Mouse (Mus musculus): ENCODE data around the gene Mier2. TPM values are rescaled to one million over a fixed set of nuclear protein-coding genes. Genes with fewer than 3 reads are reported as not detected.
A peak's percentile ranks its signal among the peaks of the same experiment; 100 is the strongest.

Mier2 gene
- polyA plus RNA-seq, 1 experiment: 215 TPM

DNA sequence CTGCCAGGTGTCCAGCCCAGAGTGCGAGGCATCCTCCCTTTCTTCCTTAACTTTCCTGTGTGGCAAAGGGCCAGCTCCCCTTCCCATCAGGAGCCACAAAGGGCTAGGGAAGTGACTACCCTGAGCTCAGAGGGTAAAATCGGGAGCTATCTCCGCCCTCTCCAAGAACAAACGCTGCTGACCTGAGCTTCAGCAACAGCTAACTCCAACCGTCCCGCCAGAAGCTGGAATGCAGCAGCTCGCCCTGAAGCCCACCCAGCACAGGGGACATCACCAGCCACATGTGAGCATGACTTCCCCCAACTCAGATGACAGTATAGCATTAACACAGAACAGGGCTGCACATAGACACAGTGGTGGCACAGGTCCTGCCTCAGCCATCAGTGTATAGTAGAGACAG lies 29.0 kb upstream of the Mier2 start:
- Histone ChIP-seq H3K36me3 (ENCODE audit: control insufficient read depth, insufficient read depth, low read length) (no peaks in the 10 kb centered on the region), H3K4me1 (replicated peaks; ENCODE audit: control insufficient read depth, insufficient read depth, low read length) (no peaks in the 10 kb centered on the region), H3K27ac (ENCODE audit: control insufficient read depth, insufficient read depth, low read length) (no peak overlapping the region), H3K4me3 (ENCODE audit: control insufficient read depth, insufficient read depth, low read length) (no peak overlapping the region), H3K27me3 (ENCODE audit: control insufficient read depth, insufficient read depth, low read length) (no peaks in the 10 kb centered on the region)
- no peak for DNase-seq
- WGBS: 80% methylated on average over 7 of the region's 7 CpGs
- no peak for TF ChIP-seq CTCF (IDR thresholded peaks at IDR 0.05; ENCODE audit: borderline replicate concordance, control insufficient read depth, extremely low read depth, insufficient read depth, low read length, poor library complexity)
- TF ChIP-seq POLR2A (IDR thresholded peaks at IDR 0.05; ENCODE audit: control insufficient read depth, extremely low read depth, insufficient read depth, low read length, poor library complexity): no peak

DNA sequence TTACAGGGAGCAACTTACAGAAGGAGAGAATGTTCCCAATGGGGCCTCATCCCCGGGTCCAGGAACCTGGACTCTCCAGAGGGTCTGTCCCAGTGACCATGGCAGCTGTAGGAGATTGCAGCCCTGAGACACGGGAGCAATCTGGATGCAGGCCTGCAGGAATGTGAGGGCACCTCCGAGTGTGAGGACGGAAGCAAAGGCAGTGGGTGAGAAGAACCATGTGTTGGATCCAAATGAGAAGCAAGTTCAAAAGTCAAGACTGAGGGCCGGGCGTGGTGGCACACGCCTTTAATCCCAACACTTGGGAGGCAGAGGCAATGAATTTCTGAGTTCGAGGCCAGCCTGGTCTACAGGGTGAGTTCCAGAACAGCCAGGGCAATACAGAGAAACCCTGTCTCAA lies 26.5 kb upstream of the Mier2 start:
- DNase-seq: no peak
- Histone ChIP-seq H3K27ac (ENCODE audit: control insufficient read depth, insufficient read depth, low read length) (no peak overlapping the region), H3K36me3 (ENCODE audit: control insufficient read depth, insufficient read depth, low read length) (no peaks in the 10 kb centered on the region), H3K4me3 (ENCODE audit: control insufficient read depth, insufficient read depth, low read length) (no peak overlapping the region), H3K4me1 (replicated peaks; ENCODE audit: control insufficient read depth, insufficient read depth, low read length) (no peaks in the 10 kb centered on the region), H3K27me3 (ENCODE audit: control insufficient read depth, insufficient read depth, low read length) (no peaks in the 10 kb centered on the region)
- no peak for TF ChIP-seq POLR2A (IDR thresholded peaks at IDR 0.05; ENCODE audit: control insufficient read depth, extremely low read depth, insufficient read depth, low read length, poor library complexity)
- TF ChIP-seq CTCF (IDR thresholded peaks at IDR 0.05; ENCODE audit: borderline replicate concordance, control insufficient read depth, extremely low read depth, insufficient read depth, low read length, poor library complexity): no peak
- 95% methylated on average over 8 of the region's 8 CpGs for WGBS

DNA sequence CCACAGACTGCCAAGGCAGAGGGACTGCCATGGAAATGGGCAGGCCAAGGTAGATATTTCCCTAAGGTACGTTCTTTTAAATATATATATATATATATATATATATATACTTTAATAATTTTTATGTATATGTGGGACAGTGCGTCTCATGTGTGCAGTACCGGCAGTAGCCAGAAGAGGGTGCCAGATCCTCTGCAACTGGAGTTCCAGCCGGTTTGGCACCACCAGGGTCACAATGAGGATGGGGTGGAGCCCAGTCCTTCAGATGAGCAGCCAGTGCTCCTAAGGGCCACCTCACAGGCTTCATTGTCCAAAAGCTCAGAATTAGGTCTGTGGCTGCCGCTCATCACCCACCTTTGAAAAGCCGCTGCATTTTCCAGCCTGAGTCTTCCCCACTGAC lies 25.8 kb upstream of the Mier2 start:
- no peak overlapping the region for H3K27ac ChIP-seq (ENCODE audit: control insufficient read depth, insufficient read depth, low read length)
- no peaks in the 10 kb centered on the region for H3K4me1 ChIP-seq (replicated peaks; ENCODE audit: control insufficient read depth, insufficient read depth, low read length)
- peak; percentile 51 for DNase-seq
- no peaks in the 10 kb centered on the region for H3K27me3 ChIP-seq (ENCODE audit: control insufficient read depth, insufficient read depth, low read length)
- TF ChIP-seq CTCF (IDR thresholded peaks at IDR 0.05; ENCODE audit: borderline replicate concordance, control insufficient read depth, extremely low read depth, insufficient read depth, low read length, poor library complexity) (peak; percentile 60; the same call in 1 of the 2 replicates), POLR2A (IDR thresholded peaks at IDR 0.05; ENCODE audit: control insufficient read depth, extremely low read depth, insufficient read depth, low read length, poor library complexity) (no peak)
- WGBS: 62% methylated on average over 6 of the region's 6 CpGs
- no peak overlapping the region for H3K4me3 ChIP-seq (ENCODE audit: control insufficient read depth, insufficient read depth, low read length)
- no peaks in the 10 kb centered on the region for H3K36me3 ChIP-seq (ENCODE audit: control insufficient read depth, insufficient read depth, low read length)

DNA sequence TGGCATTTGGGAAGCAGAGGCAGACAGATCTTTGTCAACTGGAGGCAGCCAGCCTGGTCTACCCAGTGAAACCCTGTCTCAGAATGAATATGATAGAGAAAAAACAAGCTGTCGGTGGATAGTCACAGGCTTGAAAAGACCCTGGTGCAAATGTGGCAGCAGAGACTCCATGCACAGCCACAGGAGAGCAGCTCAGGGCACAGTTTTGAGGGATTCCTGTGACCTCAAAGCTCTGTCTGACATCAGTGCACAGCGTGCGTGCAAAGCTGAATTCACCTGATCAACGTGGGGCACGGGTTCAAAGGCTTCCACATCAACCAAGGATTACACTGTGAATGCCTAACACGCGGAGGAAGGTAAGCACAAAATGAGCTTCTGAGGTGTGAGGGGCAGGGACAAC lies 25.4 kb upstream of the Mier2 start:
- no peaks in the 10 kb centered on the region for H3K36me3 ChIP-seq (ENCODE audit: control insufficient read depth, insufficient read depth, low read length)
- no peak for DNase-seq
- no peak for TF ChIP-seq POLR2A (IDR thresholded peaks at IDR 0.05; ENCODE audit: control insufficient read depth, extremely low read depth, insufficient read depth, low read length, poor library complexity)
- no peaks in the 10 kb centered on the region for H3K4me1 ChIP-seq (replicated peaks; ENCODE audit: control insufficient read depth, insufficient read depth, low read length)
- no peak overlapping the region for H3K27ac ChIP-seq (ENCODE audit: control insufficient read depth, insufficient read depth, low read length)
- no peaks in the 10 kb centered on the region for H3K27me3 ChIP-seq (ENCODE audit: control insufficient read depth, insufficient read depth, low read length)
- WGBS: 84% methylated on average over 7 of the region's 7 CpGs
- no peak overlapping the region for H3K4me3 ChIP-seq (ENCODE audit: control insufficient read depth, insufficient read depth, low read length)

GRCm38 (mm10) chr10:79579781-79580180 lies 24.8 kb upstream of the Mier2 start:
- Histone ChIP-seq H3K36me3 (ENCODE audit: control insufficient read depth, insufficient read depth, low read length) (no peaks in the 10 kb centered on the region), H3K4me3 (ENCODE audit: control insufficient read depth, insufficient read depth, low read length) (no peak overlapping the region), H3K27me3 (ENCODE audit: control insufficient read depth, insufficient read depth, low read length) (no peaks in the 10 kb centered on the region), H3K27ac (ENCODE audit: control insufficient read depth, insufficient read depth, low read length) (no peak overlapping the region), H3K4me1 (replicated peaks; ENCODE audit: control insufficient read depth, insufficient read depth, low read length) (no peaks in the 10 kb centered on the region)
- 81% methylated on average over 12 of the region's 12 CpGs for WGBS
- TF ChIP-seq CTCF (IDR thresholded peaks at IDR 0.05; ENCODE audit: borderline replicate concordance, control insufficient read depth, extremely low read depth, insufficient read depth, low read length, poor library complexity): no peak
- TF ChIP-seq POLR2A (IDR thresholded peaks at IDR 0.05; ENCODE audit: control insufficient read depth, extremely low read depth, insufficient read depth, low read length, poor library complexity): no peak
- no peak for DNase-seq

GRCm38 (mm10) chr10:79578891-79579290 lies 23.9 kb upstream of the Mier2 start:
- 66% methylated on average over 7 of the region's 7 CpGs for WGBS
- no peak for DNase-seq
- TF ChIP-seq CTCF (IDR thresholded peaks at IDR 0.05; ENCODE audit: borderline replicate concordance, control insufficient read depth, extremely low read depth, insufficient read depth, low read length, poor library complexity) (no peak), POLR2A (IDR thresholded peaks at IDR 0.05; ENCODE audit: control insufficient read depth, extremely low read depth, insufficient read depth, low read length, poor library complexity) (no peak)
- H3K27ac ChIP-seq (ENCODE audit: control insufficient read depth, insufficient read depth, low read length): no peak overlapping the region
- H3K4me3 ChIP-seq (ENCODE audit: control insufficient read depth, insufficient read depth, low read length): no peak overlapping the region
- H3K36me3 ChIP-seq (ENCODE audit: control insufficient read depth, insufficient read depth, low read length): no peaks in the 10 kb centered on the region
- H3K4me1 ChIP-seq (replicated peaks; ENCODE audit: control insufficient read depth, insufficient read depth, low read length): no peaks in the 10 kb centered on the region
- H3K27me3 ChIP-seq (ENCODE audit: control insufficient read depth, insufficient read depth, low read length): no peaks in the 10 kb centered on the region

GRCm38 (mm10) chr10:79578276-79578675 lies 23.3 kb upstream of the Mier2 start:
- H3K4me3 ChIP-seq (ENCODE audit: control insufficient read depth, insufficient read depth, low read length): no peak overlapping the region
- H3K27ac ChIP-seq (ENCODE audit: control insufficient read depth, insufficient read depth, low read length): no peak overlapping the region
- H3K4me1 ChIP-seq (replicated peaks; ENCODE audit: control insufficient read depth, insufficient read depth, low read length): no peaks in the 10 kb centered on the region
- WGBS: 77% methylated on average over 9 of the region's 9 CpGs
- no peaks in the 10 kb centered on the region for H3K36me3 ChIP-seq (ENCODE audit: control insufficient read depth, insufficient read depth, low read length)
- DNase-seq: no peak
- TF ChIP-seq CTCF (IDR thresholded peaks at IDR 0.05; ENCODE audit: borderline replicate concordance, control insufficient read depth, extremely low read depth, insufficient read depth, low read length, poor library complexity): no peak
- TF ChIP-seq POLR2A (IDR thresholded peaks at IDR 0.05; ENCODE audit: control insufficient read depth, extremely low read depth, insufficient read depth, low read length, poor library complexity): no peak
- no peaks in the 10 kb centered on the region for H3K27me3 ChIP-seq (ENCODE audit: control insufficient read depth, insufficient read depth, low read length)

Measured in thymus, adult 2 months (tissue).